Mouse (Mus musculus): ENCODE data around the gene Vil1. TPM values are rescaled to one million over a fixed set of nuclear protein-coding genes. Genes with fewer than 3 reads are reported as not detected.

Gene Vil1
- polyA plus RNA-seq, 1 experiment, result 0.74 TPM

DNA sequence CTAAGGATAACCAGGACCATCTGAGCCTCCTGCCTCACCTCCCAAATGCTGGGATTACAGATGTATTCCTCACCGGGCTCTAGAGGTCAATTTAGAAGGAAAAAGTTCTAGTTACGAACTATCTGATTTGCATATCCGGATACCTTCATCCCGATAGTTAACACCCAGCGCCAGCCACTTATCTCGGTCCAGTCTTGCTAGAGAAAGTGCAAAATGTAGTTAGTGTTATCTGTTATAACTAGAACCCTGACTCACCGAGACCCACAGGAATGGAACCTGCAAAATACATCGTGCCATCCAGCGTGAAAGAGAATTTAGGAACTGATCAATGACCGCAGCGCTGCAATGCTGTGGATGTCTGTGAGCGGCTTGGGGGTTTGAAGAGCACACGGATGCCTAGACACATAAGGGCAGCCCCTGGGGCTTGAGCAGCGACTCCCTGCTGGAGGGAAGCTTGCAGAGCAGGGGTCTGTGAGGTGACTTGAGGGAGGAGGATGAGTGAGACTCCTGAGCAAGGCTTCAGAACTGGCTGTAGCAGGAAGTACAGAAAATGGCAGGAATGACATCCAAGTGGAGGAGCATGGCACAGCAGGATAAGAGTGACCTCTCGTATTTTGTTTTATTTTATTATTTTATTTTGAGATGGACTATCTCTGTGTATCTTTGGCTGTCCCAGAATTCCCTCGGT is 8.0 kb upstream of the Vil1 start:
- no peak overlapping the region for H3K27ac ChIP-seq (ENCODE audit: control insufficient read depth, insufficient read depth, low read length)
- no peak overlapping the region for H3K4me3 ChIP-seq (ENCODE audit: control insufficient read depth, insufficient read depth, low read length)
- WGBS, result 85% methylated on average over 16 of the region's 16 CpGs
- peaks cover 10% of the 10 kb centered on the region for H3K4me1 ChIP-seq (replicated peaks; ENCODE audit: control insufficient read depth, insufficient read depth, low read length)
- no peaks in the 10 kb centered on the region for H3K36me3 ChIP-seq (ENCODE audit: control insufficient read depth, insufficient read depth, low read length)
- TF ChIP-seq POLR2A (IDR thresholded peaks at IDR 0.05; ENCODE audit: control insufficient read depth, extremely low read depth, insufficient read depth, low read length, poor library complexity) (no peak), CTCF (IDR thresholded peaks at IDR 0.05; ENCODE audit: borderline replicate concordance, control insufficient read depth, extremely low read depth, insufficient read depth, low read length, poor library complexity) (no peak)
- no peak for DNase-seq
- H3K27me3 ChIP-seq (ENCODE audit: control insufficient read depth, insufficient read depth, low read length), result no peaks in the 10 kb centered on the region

DNA sequence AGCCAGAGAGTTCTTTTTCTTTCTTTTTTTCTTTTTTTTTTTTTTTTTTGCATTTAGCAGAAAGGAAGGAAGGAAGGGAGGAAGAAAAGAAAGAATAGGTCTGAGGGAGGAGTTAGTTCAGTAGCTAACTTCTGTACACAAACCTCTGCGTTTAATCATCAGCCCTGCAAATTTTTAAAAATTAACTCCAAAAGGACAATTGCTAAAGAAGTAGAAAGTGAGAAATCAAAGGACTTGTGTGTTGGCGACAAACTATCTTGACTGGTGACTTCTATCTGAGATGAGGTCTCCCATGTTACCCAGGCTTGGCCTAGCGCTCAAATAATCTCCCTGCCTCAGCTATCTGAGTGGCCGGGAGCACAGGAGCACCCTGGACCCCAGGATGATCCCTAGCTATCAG is 5.0 kb upstream of the Vil1 start:
- H3K4me3 ChIP-seq (ENCODE audit: control insufficient read depth, insufficient read depth, low read length), result no peak overlapping the region
- H3K27ac ChIP-seq (ENCODE audit: control insufficient read depth, insufficient read depth, low read length), result no peak overlapping the region
- DNase-seq, result no peak
- TF ChIP-seq POLR2A (IDR thresholded peaks at IDR 0.05; ENCODE audit: control insufficient read depth, extremely low read depth, insufficient read depth, low read length, poor library complexity), result no peak
- no peaks in the 10 kb centered on the region for H3K27me3 ChIP-seq (ENCODE audit: control insufficient read depth, insufficient read depth, low read length)
- 0 out of 2 replicates have a peak, but pooled peaks cover 3% of the 10 kb centered on the region for H3K4me1 ChIP-seq (replicated peaks; ENCODE audit: control insufficient read depth, insufficient read depth, low read length)
- 93% methylated on average over 4 of the region's 4 CpGs for WGBS
- H3K36me3 ChIP-seq (ENCODE audit: control insufficient read depth, insufficient read depth, low read length), result no peaks in the 10 kb centered on the region

DNA sequence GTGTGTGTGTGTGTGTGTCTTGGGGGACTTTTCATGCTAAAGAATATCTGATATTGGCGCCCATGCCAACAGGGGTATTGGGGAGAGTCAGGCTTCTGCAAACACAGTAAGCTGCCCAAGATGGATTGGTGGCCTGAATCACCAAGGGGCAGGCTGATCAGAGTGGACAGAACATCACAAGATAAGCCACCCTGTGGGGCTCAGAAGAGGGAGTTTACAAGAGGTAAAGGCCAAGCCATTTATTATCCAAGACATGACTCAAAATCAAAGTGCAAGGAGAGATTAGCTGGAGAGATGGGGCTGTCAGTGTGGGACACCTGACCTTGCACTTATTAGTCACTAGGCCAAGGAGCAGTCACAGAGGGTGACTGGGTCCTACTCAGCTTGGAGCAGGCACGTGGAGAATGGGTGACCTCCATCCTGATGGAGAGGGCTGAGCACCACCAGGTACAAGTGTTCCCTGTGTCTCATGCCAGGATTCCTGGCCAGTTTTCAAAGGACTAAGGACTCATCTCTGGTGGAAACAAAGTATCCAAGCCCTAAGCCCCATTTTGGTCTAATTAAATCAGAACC is 2.7 kb downstream of the Vil1 start:
- no peak for TF ChIP-seq POLR2A (IDR thresholded peaks at IDR 0.05; ENCODE audit: control insufficient read depth, extremely low read depth, insufficient read depth, low read length, poor library complexity)
- TF ChIP-seq CTCF (IDR thresholded peaks at IDR 0.05; ENCODE audit: borderline replicate concordance, control insufficient read depth, extremely low read depth, insufficient read depth, low read length, poor library complexity), result no peak
- 84% methylated on average over 2 of the region's 2 CpGs for WGBS
- Histone ChIP-seq H3K27ac (ENCODE audit: control insufficient read depth, insufficient read depth, low read length) (no peak overlapping the region), H3K27me3 (ENCODE audit: control insufficient read depth, insufficient read depth, low read length) (no peaks in the 10 kb centered on the region), H3K36me3 (ENCODE audit: control insufficient read depth, insufficient read depth, low read length) (no peaks in the 10 kb centered on the region), H3K4me1 (replicated peaks; ENCODE audit: control insufficient read depth, insufficient read depth, low read length) (0 out of 2 replicates have a peak, but pooled peaks cover 3% of the 10 kb centered on the region), H3K4me3 (ENCODE audit: control insufficient read depth, insufficient read depth, low read length) (no peak overlapping the region)
- DNase-seq, result no peak

DNA sequence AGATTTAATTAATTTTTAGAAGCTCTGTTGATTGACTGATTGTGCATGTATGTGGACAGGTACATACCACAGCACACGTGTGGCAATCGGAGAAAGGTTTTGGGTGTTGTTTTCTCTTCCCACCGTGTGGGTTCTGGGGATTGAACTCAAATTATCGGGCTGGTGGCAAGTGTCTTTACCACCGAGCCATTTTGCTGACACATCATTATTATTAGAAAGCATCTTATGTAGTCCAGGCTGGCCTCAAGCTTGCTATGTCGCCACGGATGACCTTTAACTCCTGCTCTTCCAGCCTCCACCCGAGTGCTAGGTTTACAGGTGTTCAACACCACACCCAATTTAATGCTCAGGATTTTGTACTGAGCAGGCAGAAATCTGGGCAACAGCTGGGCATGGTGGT is 3.5 kb downstream of the Vil1 start:
- Histone ChIP-seq H3K27ac (ENCODE audit: control insufficient read depth, insufficient read depth, low read length) (no peak overlapping the region), H3K4me3 (ENCODE audit: control insufficient read depth, insufficient read depth, low read length) (no peak overlapping the region), H3K36me3 (ENCODE audit: control insufficient read depth, insufficient read depth, low read length) (no peaks in the 10 kb centered on the region), H3K4me1 (replicated peaks; ENCODE audit: control insufficient read depth, insufficient read depth, low read length) (0 out of 2 replicates have a peak, but pooled peaks cover 3% of the 10 kb centered on the region), H3K27me3 (ENCODE audit: control insufficient read depth, insufficient read depth, low read length) (no peaks in the 10 kb centered on the region)
- 89% methylated on average over 8 of the region's 8 CpGs for WGBS
- TF ChIP-seq POLR2A (IDR thresholded peaks at IDR 0.05; ENCODE audit: control insufficient read depth, extremely low read depth, insufficient read depth, low read length, poor library complexity) (no peak), CTCF (IDR thresholded peaks at IDR 0.05; ENCODE audit: borderline replicate concordance, control insufficient read depth, extremely low read depth, insufficient read depth, low read length, poor library complexity) (no peak)
- no peak for DNase-seq

DNA sequence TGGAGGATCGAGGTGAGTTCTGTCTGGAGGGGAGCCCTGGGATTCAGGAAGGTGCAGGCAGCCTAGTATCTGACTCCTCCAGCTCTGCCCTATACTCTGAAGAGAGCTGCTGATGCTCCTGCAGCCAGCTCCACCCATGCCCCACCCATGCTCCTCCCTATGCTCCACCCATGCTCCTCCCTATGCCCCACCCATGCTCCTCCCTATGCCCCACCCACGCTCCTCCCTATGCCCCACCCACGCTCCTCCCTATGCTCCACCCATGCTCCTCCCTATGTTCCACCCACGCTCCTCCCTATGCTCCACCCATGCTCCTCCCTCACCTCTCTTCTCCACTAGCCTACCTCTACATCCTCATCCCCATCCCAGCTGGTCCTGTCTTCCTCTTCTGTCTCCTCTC is 6.0 kb downstream of the Vil1 start:
- no peak overlapping the region for H3K4me3 ChIP-seq (ENCODE audit: control insufficient read depth, insufficient read depth, low read length)
- TF ChIP-seq POLR2A (IDR thresholded peaks at IDR 0.05; ENCODE audit: control insufficient read depth, extremely low read depth, insufficient read depth, low read length, poor library complexity) (no peak), CTCF (IDR thresholded peaks at IDR 0.05; ENCODE audit: borderline replicate concordance, control insufficient read depth, extremely low read depth, insufficient read depth, low read length, poor library complexity) (no peak)
- DNase-seq, result no peak
- no peaks in the 10 kb centered on the region for H3K27me3 ChIP-seq (ENCODE audit: control insufficient read depth, insufficient read depth, low read length)
- WGBS, result 52% methylated on average over 4 of the region's 4 CpGs
- H3K36me3 ChIP-seq (ENCODE audit: control insufficient read depth, insufficient read depth, low read length), result no peaks in the 10 kb centered on the region
- H3K27ac ChIP-seq (ENCODE audit: control insufficient read depth, insufficient read depth, low read length), result no peak overlapping the region
- H3K4me1 ChIP-seq (replicated peaks; ENCODE audit: control insufficient read depth, insufficient read depth, low read length), result no peaks in the 10 kb centered on the region

DNA sequence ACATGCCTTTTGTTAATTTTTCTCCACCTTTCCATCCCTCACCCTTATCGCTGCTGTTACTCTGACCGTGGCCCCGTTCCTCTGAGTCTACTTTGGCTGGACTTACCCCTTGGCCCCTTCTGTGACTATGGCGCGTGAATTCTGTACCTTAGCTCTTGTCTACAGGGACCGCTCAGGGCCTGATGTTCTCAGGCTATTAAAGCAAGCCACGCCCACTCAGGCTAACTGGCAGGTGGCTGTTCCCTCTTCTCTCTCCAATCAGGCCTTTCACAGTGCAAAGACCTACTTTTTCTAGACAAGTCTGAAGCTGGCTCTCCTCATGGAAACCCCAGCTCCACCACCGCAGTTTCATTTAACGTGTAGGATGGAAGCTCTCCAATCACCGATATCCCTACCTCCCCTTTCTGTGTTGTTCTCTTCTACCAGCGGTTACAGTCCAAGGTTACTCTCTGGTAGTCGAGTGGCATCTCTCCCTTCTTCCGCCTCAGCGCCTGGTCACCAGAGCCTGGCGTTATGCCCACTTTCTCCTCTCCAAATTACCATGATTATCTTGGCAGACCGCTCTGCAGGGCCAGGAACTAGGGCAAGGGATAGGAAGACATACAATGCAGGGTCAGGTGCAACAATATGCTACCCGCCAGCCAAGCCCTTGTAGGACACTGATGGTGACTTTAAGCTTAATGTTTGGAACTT is 9.7 kb downstream of the Vil1 start:
- DNase-seq, result no peak
- H3K4me1 ChIP-seq (replicated peaks; ENCODE audit: control insufficient read depth, insufficient read depth, low read length), result no peaks in the 10 kb centered on the region
- 93% methylated on average over 17 of the region's 17 CpGs for WGBS
- H3K27ac ChIP-seq (ENCODE audit: control insufficient read depth, insufficient read depth, low read length), result no peak overlapping the region
- H3K36me3 ChIP-seq (ENCODE audit: control insufficient read depth, insufficient read depth, low read length), result no peaks in the 10 kb centered on the region
- H3K27me3 ChIP-seq (ENCODE audit: control insufficient read depth, insufficient read depth, low read length), result no peaks in the 10 kb centered on the region
- no peak overlapping the region for H3K4me3 ChIP-seq (ENCODE audit: control insufficient read depth, insufficient read depth, low read length)
- TF ChIP-seq CTCF (IDR thresholded peaks at IDR 0.05; ENCODE audit: borderline replicate concordance, control insufficient read depth, extremely low read depth, insufficient read depth, low read length, poor library complexity), result no peak
- TF ChIP-seq POLR2A (IDR thresholded peaks at IDR 0.05; ENCODE audit: control insufficient read depth, extremely low read depth, insufficient read depth, low read length, poor library complexity), result no peak
